Mouse (Mus musculus) bone marrow, adult 2 months (tissue): ENCODE measurements around the gene Zbtb40. TPM values are rescaled to one million over a fixed set of nuclear protein-coding genes. Genes with fewer than 3 reads are reported as not detected.

Experiments used
- H3K27ac ChIP-seq: fragments of 200-500 bp; 2 replicates; pipeline ENCODE4 v1.5.1; 2012; ENCODE audit warnings: low read depth, mild to moderate bottlenecking, control low read depth, inconsistent platforms, low read length; ENCODE audit not compliant: control insufficient read depth, poor library complexity, insufficient read depth
- H3K4me1 ChIP-seq: fragments of 200-500 bp; 2 replicates; pipeline ENCODE4 v1.6.1; 2011; ENCODE audit warnings: low read length; ENCODE audit not compliant: control insufficient read depth, insufficient read depth
- H3K4me3 ChIP-seq: fragments of 200-500 bp; replicated peaks from 2 replicates; pipeline ENCODE3; 2011; ENCODE audit warnings: mild to moderate bottlenecking, low read depth, low read length, control low read depth; ENCODE audit not compliant: control insufficient read depth
- CTCF ChIP-seq: fragments of 200-500 bp; IDR thresholded peaks from 2 replicates; pipeline ENCODE4 v1.5.1; 2011; ENCODE audit warnings: low read length, control low read depth; ENCODE audit not compliant: control insufficient read depth, insufficient read depth
- POLR2A ChIP-seq: fragments of 200-500 bp; IDR thresholded peaks from 2 replicates; pipeline ENCODE4 v1.6.1; 2011; ENCODE audit warnings: low read depth, mild to moderate bottlenecking, control low read depth, low read length, borderline replicate concordance; ENCODE audit not compliant: control insufficient read depth
- WGBS: fragments of 180-500 bp; shearing (Covaris S2); methylation state at CpG from one replicate; pipeline ENCODE4 v1.1.7; 2018; 5-methylcytosine and 5-hydroxymethylcytosine counted together
- polyA plus RNA-seq: library from polyadenylated mRNA; stranded (reverse); fragments of >200 nt; gene quantifications from 2 replicates; pipeline ENCODE4 v1.2.4, GENCODE M21; 2011; ENCODE audit warnings: low replicate concordance; ENCODE audit not compliant: missing spikeins, insufficient read depth, insufficient read length

Gene Zbtb40
- polyA plus RNA-seq, 1 experiment: 6.1 TPM

DNA sequence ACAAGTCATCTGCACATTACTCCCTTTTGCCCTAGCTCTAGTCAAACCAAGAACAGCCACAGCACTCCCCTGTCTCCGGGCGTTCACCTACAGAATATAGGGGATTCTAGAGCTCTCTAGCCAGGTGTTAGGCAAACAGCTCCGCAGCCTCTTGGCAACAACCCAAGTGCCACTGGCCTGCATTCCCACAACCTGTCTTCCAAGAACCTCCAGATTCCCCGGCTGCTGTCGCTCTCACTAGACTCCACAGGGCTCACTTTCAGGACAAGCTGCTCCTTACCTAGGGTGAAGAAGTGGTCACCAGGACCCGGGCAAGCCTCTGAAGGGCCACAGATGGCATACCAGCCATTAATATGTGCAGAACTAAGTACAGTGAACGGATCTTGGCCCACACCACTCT, 17.3 kb downstream of the Zbtb40 start:
- TF ChIP-seq CTCF: no peak
- no peak for TF ChIP-seq POLR2A
- H3K27ac ChIP-seq: no peak overlapping the region
- no peak overlapping the region for H3K4me3 ChIP-seq
- 83% methylated on average over 7 of the region's 7 CpGs for WGBS
- H3K4me1 ChIP-seq: no peaks in the 10 kb centered on the region

DNA sequence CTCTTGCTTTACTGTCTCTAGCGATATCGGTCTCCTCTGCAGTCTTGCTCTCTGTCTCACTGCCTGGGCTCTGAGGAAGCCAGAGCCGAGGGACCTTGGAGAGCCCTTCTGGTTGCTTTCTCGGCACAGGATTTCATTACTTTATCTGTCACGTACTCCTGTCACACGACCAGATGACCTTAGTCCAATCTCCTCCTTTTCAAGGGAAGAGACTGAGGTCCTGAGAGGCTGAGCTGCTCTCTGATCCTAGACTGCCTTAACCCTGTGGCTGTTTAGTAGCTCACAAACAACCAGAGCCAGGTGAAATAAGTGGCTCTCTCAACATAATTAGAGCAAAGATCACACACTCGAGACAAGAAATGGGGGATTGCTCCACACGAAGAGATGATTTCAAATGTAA, 19.3 kb downstream of the Zbtb40 start:
- Histone ChIP-seq H3K27ac (no peak overlapping the region), H3K4me3 (no peak overlapping the region), H3K4me1 (no peaks in the 10 kb centered on the region; the same call in 1 of the 2 replicates)
- TF ChIP-seq CTCF (no peak), POLR2A (no peak)
- WGBS: 81% methylated on average over 8 of the region's 8 CpGs

DNA sequence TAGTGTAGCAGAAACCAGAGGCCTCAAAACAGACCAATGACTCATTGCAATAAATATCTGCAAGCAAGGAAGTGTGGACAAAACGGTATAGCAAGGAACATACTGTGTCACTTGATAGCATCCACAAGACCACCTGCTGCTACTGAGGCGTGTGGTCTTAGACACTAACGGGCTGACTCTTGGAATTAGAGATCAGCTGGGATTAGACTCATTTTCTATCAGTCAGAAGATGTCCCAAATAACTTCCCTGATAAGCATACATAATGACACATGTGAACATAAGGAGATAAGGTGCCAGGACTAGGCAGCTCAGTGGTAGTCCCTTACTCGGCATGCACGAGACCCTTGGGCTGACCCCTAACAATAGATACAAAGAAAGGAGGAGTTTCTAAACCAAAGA, 21.6 kb downstream of the Zbtb40 start:
- 68% methylated on average over 5 of the region's 5 CpGs for WGBS
- TF ChIP-seq CTCF (no peak), POLR2A (no peak)
- Histone ChIP-seq H3K4me3 (no peak overlapping the region), H3K4me1 (no peaks in the 10 kb centered on the region; the same call in 1 of the 2 replicates), H3K27ac (no peak overlapping the region)

DNA sequence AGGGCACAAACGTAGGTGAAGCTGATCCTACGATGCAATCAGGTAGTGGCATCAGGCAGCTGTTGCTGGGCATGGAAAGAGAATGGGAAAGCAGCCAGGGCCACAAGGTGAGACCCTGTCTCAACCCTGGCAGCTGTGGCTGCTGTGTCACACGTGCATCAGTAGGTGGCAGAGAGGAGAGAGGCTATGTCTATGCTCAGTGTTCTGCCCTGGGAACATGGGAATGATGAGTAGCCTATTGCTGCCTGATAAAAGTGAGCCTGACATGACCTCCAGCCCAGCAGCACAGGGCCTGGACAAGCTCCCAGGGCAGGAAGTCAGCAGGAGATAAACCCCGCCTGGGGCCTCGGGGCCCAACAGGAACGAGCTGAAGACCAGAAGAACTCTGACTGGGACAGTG, 23.0 kb downstream of the Zbtb40 start:
- H3K27ac ChIP-seq: no peak overlapping the region
- WGBS: 56% methylated on average over 6 of the region's 6 CpGs

DNA sequence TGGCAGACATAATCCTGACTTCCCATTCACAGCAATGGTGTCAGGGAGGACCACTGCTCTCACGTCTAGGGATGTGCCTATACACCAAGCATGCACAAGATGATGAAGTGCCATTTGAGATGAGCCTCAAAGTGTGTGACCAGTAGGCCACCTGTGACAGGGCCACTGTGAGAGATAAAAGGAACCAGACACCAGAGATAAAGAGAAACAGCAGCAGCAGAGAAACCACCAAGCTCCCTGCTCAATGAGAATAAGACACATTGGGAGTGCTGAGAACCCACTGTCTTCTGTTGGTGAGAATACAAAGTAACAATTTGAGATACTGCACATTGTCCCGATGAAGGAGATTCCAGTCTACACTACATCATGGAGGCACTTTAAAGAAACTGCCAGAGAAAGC, 23.5 kb downstream of the Zbtb40 start:
- 67% methylated on average over 2 of the region's 2 CpGs for WGBS
- H3K27ac ChIP-seq: no peak overlapping the region
- H3K4me3 ChIP-seq: no peak overlapping the region
- TF ChIP-seq POLR2A (no peak), CTCF (no peak)
- no peaks in the 10 kb centered on the region; the same call in 1 of the 2 replicates for H3K4me1 ChIP-seq

More for the DNA sequence above, 23.0 kb downstream of the Zbtb40 start:
- no peak overlapping the region for H3K4me3 ChIP-seq
- H3K4me1 ChIP-seq: no peaks in the 10 kb centered on the region; the same call in 1 of the 2 replicates
- TF ChIP-seq POLR2A: no peak
- no peak for TF ChIP-seq CTCF

DNA sequence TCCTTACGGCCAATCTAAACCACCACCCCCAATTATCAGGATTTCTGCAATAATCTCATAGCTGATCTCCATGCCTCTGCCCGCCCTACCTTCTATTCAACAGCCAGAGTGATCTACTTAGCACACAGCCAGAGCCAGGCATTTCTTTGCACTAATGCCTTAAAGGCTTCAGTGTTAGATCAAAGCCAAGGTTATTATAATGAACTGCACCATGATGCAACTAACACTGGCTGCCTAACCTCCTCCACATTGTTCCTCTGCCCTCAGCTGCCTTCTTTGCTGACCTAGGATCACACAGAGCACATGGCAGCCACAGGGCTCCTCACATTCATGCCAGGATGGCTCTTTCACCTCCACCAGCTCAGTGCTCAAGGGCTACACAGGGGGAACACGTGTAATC, 28.5 kb downstream of the Zbtb40 start:
- TF ChIP-seq CTCF (no peak), POLR2A (no peak)
- WGBS: 63% methylated on average over 3 of the region's 3 CpGs
- no peak overlapping the region for H3K4me3 ChIP-seq
- no peak overlapping the region for H3K27ac ChIP-seq
- H3K4me1 ChIP-seq: no peaks in the 10 kb centered on the region; the same call in 1 of the 2 replicates

DNA sequence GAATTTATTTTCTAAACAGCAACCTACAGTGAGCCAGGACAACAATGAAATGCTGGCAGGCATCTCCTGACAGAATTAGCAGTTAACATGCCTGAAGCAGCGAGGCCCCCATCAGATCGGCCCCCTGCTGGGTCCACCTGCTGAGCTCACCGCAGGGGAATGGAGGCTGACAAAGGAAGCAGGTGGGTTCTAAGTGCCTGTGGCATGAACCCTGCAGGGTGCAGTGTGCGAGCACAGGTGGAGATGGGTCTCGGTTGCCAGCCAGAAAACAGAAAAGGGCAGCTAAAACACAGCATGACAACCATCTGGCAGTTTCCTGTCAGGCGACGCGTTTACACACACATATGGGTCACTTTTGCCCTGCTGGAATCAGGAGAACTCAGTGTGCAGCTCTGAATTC, 32.7 kb downstream of the Zbtb40 start:
- WGBS: 90% methylated on average over 8 of the region's 8 CpGs
- no peaks in the 10 kb centered on the region; the same call in 1 of the 2 replicates for H3K4me1 ChIP-seq
- TF ChIP-seq CTCF: no peak
- TF ChIP-seq POLR2A: no peak
- no peak overlapping the region for H3K27ac ChIP-seq
- no peak overlapping the region for H3K4me3 ChIP-seq

DNA sequence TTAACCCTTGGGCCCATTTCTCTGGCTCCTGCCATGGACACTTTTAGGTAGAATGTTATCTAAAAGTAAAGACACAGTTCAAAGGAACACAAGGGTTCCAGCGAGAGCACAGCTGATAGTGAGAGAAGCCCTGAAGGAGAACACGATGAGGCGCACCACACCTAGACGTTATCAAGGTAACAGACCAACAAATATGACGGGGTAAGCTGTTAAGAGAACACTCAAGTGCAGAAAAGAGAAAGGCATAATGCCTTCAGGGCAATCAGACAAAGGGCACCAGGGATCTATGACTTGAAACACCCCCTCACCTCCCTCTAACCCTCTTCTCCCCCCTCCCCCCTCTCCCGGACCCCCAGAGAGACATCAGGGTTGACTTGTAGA, 33.1 kb downstream of the Zbtb40 start:
- TF ChIP-seq POLR2A (no peak), CTCF (no peak)
- 74% methylated on average over 6 of the region's 6 CpGs for WGBS
- Histone ChIP-seq H3K27ac (no peak overlapping the region), H3K4me1 (no peaks in the 10 kb centered on the region; the same call in 1 of the 2 replicates), H3K4me3 (no peak overlapping the region)

DNA sequence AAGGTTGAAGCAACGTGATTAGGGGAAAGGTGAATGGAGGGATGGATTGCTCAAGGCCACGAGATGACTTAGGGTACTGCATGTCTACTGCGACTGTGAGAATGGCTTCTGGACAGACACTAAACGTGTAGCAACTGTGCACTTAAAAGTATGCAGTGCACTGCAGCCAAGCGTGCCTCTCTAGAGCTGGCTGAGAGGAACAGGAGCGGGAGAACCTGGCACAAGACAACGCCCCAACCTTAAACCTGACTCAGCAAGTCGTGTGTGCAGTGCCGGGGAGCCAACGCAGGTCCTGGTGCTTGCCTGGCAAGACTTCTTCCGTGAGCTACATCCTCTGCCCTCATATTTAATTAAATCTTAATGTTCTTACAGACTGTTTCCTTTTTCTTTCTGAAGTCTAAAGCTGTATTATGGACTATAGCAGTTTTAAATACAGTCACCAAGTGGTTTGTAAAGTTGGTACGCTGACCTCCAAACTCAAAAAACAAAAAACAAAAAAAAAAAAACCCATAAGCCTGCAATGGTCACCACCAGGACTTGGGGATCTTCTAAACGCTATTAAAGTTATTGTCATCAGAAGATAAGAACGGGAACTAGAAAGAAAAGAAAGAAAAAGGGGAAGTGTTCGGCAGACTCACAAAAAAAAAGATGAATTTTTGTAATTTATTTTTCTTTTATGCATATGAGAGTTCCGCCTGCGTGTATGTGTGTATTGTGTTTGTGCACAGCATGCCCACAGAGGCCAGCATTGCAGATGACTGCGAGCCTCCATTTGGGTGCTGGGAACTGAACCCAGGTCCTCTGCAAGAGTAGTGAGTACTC, 33.7 kb downstream of the Zbtb40 start:
- no peaks in the 10 kb centered on the region; the same call in 1 of the 2 replicates for H3K4me1 ChIP-seq
- TF ChIP-seq CTCF: no peak
- no peak for TF ChIP-seq POLR2A
- no peak overlapping the region for H3K4me3 ChIP-seq
- WGBS: 69% methylated on average over 18 of the region's 18 CpGs
- no peak overlapping the region for H3K27ac ChIP-seq
